Mouse (Mus musculus): ENCODE measurements around the gene Ctnna2.

The Ctnna2 gene

GRCm38 (mm10) chr6:77278794-77279193, 700.7 kb downstream of the Ctnna2 start:
- in situ Hi-C loops (cut with MboI, MseI): no loop called here

DNA sequence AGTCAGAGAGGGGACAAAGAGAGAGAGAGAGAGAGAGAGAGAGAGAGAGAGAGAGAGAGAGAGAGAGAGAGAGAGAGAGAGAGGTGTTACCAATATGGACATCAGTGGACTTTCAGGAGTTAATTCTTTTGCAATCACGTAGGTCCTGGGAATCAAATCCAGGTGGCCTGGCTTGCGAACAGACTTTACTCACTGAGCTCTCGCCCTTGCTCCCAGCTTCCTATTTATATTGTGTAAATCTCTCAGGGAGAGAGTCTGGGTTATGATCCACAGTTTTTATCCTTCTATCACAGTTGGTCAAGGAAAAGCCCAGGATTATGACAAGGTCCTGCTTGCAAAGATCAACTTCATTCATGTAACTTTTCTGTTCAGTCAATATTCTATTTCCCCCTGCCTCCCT, 714.3 kb downstream of the Ctnna2 start:
- in situ Hi-C loops (cut with MboI, MseI): no loop called here

- in situ Hi-C loops (cut with MboI, MseI): no loop called here
Measured at GRCm38 (mm10) chr6:77257358-77258105, 722.0 kb downstream of the Ctnna2 start.

DNA sequence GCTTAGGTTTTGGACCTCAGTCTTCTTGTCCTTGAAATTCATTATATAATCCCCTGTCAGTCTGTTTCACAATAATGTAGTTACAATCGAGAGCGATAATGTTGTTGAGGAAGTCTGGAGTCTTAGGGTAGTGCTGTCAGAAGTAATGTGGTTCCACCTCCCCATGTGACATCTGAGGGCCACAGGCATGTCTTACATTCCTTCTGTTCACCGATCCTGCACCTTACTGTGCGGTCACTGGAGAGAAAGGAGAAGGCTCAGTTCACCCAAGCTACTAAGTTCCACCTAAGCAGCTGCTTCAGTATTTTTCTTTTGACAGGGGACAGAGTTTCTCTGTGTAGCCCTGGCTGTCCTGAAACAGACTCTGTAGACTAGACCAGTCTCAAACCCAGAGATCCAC, 723.2 kb downstream of the Ctnna2 start:
- in situ Hi-C loops (cut with MboI, MseI): no loop called here

GRCm38 (mm10) chr6:77253480-77253879, 726.0 kb downstream of the Ctnna2 start:
- in situ Hi-C loops (cut with MboI, MseI): no loop called here

DNA sequence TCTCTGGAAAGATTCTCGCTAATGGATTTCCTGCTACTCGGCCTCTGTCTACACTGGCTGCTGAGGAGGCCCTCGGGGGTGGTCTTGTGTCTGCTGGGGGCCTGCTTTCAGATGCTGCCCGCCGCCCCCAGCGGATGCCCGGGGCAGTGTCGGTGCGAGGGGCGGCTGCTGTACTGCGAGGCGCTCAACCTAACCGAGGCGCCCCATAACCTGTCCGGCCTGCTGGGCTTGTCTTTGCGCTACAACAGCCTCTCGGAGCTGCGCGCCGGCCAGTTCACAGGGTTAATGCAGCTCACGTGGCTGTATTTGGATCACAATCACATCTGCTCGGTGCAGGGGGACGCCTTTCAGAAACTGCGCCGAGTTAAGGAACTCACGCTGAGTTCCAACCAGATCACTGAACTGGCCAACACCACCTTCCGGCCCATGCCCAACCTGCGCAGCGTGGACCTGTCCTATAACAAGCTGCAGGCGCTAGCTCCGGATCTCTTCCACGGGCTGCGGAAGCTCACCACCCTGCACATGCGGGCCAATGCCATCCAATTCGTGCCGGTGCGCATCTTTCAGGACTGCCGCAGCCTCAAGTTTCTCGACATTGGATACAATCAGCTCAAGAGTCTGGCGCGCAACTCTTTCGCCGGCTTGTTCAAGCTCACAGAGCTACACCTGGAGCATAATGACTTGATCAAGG, 735.8 kb downstream of the Ctnna2 start:
- in situ Hi-C loops (cut with MboI, MseI): no loop called here

- in situ Hi-C loops (cut with MboI, MseI): no loop called here
Measured at GRCm38 (mm10) chr6:77242601-77243406, 736.7 kb downstream of the Ctnna2 start, which contains the start of gene Lrrtm1. Gene Lrrtm1 (plus strand): TSS chr6:77242689.

- in situ Hi-C loops (cut with MboI, MseI): no loop called here
Measured at GRCm38 (mm10) chr6:77240426-77240825, 739.1 kb downstream of the Ctnna2 start.

DNA sequence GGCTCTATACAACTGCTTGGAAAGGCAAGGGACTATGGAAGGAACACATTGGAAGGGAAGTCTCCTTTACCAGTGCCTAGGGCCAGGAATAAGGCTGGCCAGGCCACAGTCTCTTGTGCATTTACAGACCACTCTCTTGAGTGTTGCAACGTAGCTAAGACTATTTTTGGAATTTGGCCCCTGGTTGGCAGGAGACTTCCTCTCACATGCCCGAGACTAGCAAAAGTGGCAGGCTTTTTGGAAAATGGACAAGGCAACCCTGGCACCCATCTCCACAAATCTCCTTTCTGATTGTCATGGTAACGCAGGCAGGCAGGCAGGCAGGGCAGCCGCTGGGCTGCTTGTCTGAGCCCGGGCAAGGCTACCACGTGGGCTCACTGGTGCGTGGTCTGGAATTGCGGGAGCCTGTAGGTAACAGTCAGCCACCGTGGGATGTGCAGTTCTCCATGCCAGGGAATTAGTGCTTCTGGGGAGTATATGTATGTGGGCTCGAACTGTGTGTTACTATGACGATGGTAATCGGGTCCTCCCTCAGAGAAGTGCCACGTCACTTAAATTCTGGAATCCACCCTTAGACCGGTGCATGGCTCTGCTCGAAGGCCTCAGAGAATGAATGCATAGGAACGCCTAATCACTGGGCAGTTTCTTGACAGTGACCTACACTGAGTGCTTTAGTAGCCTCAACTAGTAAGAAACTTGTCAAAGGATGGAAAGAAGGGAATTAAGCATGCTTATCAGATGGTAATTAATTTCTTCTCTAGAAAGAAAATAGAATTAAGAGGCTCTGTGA, 756.5 kb downstream of the Ctnna2 start:
- in situ Hi-C loops (cut with MboI, MseI): no loop called here

DNA sequence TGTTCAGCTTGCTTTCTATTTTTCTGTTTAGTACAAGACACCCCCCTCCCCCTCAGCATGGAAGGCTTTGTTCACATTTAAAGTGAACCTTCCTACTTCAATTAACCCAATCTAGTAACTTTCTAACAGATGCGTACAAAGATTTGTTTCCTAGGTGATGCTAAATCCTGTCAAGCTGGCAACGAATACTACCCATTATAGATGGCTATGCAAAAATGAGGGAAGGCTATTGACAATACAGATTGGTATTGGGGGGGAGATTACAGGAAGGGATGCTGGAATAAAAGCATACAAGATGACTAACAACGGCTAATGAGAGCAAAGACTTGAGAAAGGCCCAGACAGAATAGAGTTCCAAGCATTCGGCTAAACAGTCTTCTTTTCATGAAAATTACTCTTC, 758.7 kb downstream of the Ctnna2 start:
- in situ Hi-C loops (cut with MboI, MseI): no loop called here

DNA sequence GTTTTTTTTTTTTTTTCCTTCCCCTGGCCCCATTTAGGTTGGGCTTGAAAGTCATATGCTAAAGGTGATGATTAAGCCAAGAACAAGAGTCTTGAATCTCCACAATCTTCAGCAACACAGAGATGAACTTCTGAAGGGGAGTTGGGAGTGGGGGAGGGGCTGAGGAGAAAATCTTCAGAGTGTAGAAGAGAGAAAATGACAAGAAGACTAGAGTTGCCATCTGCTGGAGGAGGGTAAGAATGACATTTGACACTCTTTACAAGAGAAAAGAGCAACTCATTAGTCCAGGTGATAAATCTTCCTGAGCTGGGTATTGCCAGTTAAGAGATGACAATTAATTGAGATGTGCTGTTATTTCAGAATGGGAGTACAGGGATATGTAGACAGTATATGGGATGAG, 760.6 kb downstream of the Ctnna2 start:
- in situ Hi-C loops (cut with MboI, MseI): no loop called here

GRCm38 (mm10) chr6:77215322-77215721, 764.2 kb downstream of the Ctnna2 start:
- in situ Hi-C loops (cut with MboI, MseI): no loop called here

- in situ Hi-C loops (cut with MboI, MseI): no loop called here
Measured at GRCm38 (mm10) chr6:77213757-77214409, 765.6 kb downstream of the Ctnna2 start.

DNA sequence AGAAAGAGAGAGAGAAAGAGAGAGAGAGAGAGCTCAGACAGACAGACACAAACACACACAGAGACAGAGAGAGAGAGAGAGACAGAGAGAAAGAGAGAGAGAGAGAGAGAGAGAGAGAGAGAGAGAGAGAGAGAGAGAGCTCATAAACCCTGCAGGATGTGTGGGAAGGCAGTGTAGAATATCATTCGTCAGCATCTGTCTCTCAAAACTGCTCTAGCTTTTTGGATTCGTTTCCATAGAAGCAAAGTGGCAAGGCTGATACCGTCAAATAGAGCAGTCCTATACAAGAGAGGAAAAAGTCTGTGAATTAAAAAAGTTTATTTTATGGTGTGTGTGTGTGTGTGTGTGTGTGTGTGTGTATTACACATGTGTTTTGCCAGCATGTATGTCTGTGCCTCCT, 769.6 kb downstream of the Ctnna2 start:
- in situ Hi-C loops (cut with MboI, MseI): no loop called here

DNA sequence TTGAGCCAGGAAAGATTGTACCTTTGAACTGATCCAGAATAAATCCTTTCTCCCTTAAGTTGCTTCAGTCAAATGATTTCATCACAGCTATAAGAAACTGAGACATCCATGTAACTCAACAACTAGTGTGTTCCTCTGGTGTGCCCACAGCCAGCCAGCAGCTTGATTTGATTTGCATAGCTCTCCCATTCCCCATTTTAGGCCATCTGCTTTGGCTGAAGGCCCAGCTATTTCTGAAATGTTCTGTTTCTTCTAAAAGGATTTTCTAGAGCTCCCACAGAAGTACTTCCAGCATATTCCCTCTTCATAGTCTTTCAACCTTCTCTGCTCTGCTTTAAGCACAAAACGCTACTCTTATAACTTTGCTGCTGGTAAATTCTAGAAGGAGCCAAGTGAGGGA, 770.3 kb downstream of the Ctnna2 start:
- in situ Hi-C loops (cut with MboI, MseI): no loop called here

DNA sequence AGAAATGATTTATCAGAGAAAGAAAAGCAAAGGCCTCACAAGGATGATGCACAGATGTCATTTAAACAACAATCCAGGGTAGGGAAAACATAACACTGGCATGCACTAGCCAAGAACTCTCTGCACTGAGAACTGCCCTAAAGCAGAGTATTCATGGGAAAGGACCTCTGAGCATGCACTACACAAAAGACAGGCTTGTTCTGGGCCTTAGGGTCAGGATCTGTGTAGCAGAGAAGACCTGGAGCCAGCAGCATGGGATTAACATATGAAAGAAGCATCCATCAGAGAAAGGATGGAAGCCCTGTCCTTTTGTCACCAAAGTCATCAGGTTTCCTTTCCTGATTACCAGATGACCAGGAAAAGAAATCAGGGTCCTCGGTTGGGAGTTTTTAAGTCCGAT, 780.1 kb downstream of the Ctnna2 start:
- in situ Hi-C loops (cut with MboI, MseI): no loop called here

DNA sequence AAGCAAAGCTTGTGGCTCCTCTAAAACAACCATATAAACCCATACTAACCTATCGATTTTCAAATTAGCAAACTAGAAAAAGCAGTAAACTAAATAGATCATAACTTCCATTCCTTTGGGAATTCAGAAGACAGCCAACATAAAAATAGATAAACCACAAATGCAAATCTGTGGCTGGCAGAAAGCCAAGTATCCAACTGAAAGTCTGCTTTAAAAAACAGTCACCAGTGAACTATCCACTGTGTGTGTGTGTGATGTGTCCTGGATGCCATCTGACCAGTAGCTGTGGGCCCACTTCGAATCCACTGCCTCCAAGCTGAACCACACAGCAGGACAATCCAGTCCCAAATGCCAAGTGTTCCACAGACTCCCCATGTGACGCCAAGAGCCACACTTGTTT, 782.8 kb downstream of the Ctnna2 start:
- in situ Hi-C loops (cut with MboI, MseI): no loop called here

DNA sequence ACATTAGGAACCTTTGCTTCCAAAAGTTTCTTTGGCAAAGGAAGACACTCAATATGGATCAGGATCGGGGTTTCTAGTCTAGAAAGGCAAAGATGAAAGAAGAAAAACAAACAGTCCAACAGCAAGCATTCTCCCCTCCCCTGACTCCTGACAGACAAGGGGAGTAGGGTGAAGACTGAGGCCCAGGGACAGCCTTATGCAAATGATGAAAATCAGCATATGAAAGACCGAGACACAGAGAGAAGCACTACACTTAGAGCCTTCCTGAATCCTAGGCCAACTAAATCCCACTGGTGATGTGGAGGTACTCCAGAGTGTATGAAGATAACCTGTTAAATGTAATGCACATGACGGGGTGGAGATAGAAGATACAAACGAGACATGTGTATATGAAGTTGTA, 787.9 kb downstream of the Ctnna2 start:
- in situ Hi-C loops (cut with MboI, MseI): no loop called here

DNA sequence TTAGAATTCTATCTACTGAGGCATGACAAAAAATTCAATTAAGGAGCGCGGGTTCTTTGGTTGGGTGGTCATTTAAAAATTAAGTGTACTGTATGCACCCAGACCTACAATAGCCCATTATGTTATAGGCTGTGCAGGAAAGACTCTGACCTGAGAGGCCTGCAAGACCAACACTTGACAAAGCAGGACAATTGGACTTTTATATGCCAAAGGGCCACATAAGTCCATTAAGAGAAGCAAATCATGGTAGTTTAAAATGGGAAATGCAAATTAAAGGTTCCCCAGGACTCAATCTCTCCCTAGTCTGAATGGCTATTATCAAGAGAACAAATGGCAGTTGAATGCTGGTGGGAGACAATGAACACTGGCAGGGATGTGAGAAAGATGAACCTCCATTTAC, 790.9 kb downstream of the Ctnna2 start:
- in situ Hi-C loops (cut with MboI, MseI): no loop called here

DNA sequence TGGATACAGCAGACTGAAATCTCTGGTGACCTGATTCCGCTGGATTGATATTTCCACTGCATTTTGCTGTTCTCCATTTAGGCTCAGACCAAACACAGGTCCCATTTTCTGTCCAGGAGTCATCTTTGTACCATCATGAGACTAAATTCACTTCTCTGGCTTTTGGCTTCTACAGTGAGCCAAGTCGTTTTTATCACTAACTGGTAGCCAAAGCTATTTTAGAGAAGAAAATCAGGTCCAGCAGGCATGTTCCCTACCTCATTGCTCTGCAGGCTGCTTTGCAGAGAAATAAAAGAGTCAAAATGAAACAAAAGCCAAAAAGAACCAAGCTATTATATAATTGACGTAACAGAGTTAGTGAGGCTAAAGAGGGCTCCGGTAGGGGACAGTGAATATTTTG, 793.7 kb downstream of the Ctnna2 start:
- in situ Hi-C loops (cut with MboI, MseI): no loop called here

DNA sequence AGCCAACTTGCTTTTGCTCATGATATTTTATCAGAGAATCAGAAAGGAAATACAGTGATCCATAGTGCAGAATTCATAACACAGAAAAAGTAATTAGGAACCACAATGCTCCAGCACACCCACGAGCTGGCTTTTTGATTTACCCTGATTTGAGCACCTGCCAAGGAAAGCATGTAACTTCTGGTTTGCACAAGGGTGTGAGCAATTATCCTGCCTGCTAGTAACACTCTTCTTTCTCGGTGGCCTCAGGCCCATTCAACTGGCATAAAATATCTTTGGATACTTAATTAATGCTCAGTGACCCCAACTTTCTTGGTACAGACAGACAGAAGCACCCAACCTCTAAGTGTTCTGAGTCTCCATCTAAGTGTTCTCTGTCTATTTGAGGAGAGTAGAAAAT, 794.6 kb downstream of the Ctnna2 start:
- in situ Hi-C loops (cut with MboI, MseI): no loop called here
